Mouse (Mus musculus): ENCODE results near the gene Bahcc1. TPM values are rescaled to one million over a fixed set of nuclear protein-coding genes. Genes with fewer than 3 reads are reported as not detected.

Bahcc1 gene
- total RNA-seq, 4 experiments from 2014 or later = 3.6 to 5.8 (median 4.7) TPM

- no peak for DNase-seq (ENCODE audit: low spot score in 2 of 2)
Observed at GRCm38 (mm10) chr11:120241981-120242725, 9.4 kb downstream of the Bahcc1 start.

- DNase-seq (ENCODE audit: low spot score in 2 of 2) = no peak
Observed at GRCm38 (mm10) chr11:120242726-120243530, 10.2 kb downstream of the Bahcc1 start.

GRCm38 (mm10) chr11:120243531-120243820 is 10.7 kb downstream of the Bahcc1 start:
- no peak for DNase-seq (ENCODE audit: low spot score in 2 of 2)

- no peak for DNase-seq (ENCODE audit: low spot score in 2 of 2)
Observed at GRCm38 (mm10) chr11:120248160-120248793, 15.5 kb downstream of the Bahcc1 start.

DNA sequence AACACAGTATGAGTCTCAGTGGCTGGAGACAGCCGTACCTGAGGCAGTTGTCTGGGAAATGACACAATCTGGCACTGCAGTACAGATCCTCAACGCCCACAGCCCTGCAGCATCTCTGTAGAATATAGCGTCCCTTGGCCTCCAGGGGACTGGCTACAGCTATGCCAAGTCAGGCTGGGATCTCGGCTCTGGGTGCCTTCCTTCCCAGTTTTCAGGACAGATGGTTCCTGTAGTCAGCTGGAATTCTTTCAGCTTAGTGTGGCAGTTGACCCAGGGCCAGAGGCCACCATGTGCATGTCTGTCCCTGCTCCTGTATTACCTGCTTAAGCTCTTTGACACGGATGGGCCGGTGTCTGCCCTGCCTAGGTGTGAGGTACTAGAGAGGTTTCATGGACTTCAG is 16.2 kb downstream of the Bahcc1 start:
- DNase-seq (ENCODE audit: low spot score in 2 of 2) = no peak

GRCm38 (mm10) chr11:120250991-120251949 is 18.5 kb downstream of the Bahcc1 start:
- DNase-seq (ENCODE audit: low spot score in 2 of 2) = peak in 1 of 2 experiments; percentile 51

DNA sequence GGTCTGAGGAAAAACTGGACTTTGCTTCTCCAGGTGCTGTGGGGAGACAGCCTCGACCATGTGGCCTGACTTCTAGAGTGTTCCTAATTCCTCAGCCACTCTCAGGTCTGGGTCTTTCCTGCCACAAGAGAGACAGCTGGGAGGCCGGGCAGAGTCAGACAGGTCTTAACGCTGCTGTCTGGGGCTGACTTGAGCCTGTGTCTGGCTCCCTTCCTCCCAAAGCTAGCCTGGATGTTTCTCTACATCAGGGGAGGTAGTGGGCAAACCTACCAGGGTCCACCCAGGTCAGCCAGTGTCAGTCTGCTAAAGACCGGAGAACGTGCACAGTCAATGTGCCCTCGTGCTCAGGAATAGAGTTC is 19.2 kb downstream of the Bahcc1 start:
- DNase-seq (ENCODE audit: low spot score in 2 of 2) = no peak

- no peak for DNase-seq (ENCODE audit: low spot score in 2 of 2)
Observed at GRCm38 (mm10) chr11:120252398-120252797, 19.7 kb downstream of the Bahcc1 start.

DNA sequence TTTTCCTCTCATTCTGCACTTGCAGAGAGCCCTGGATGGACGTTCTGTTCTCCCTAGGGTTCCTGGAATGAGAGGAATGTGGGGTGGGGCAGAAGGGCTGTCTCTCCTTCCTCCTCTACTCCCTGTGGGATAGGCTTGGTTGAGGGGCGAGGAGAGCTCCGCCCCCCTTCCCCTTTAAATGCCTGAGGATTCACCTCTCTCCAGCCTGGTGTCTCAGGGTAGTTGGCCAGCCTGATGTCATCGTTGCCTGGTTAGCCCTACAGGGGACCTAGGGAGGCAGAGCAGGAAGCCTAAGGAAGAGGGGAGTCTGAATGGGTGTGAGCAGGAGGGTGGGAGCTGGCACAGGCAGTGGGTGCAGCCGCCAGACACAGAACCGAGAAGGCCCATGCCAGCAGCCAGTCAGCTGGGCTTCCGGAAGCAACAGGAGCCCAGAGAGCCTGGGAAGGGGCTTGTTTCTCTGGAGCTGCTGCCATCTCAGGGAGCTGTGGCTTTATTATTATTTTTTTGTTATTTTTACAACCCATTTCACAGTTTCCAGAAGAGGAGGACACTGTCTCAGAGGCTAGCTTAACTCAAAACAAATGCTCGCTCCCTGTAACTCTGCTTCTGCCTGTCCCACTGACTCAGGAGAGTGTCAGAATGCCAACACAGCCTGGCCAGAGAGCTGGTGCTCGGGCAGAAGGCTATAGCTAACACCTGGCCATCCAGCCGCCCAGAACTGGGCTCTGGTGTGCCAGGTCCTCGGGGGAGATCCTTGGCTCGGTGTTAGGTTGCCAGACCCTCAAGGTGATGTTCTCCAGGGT is 20.3 kb downstream of the Bahcc1 start:
- DNase-seq (ENCODE audit: low spot score in 2 of 2) = peak in 1 of 2 experiments; percentile 51

GRCm38 (mm10) chr11:120253646-120254315 is 21.0 kb downstream of the Bahcc1 start:
- no peak for DNase-seq (ENCODE audit: low spot score in 2 of 2)

- DNase-seq (ENCODE audit: low spot score in 2 of 2) = no peak
Observed at GRCm38 (mm10) chr11:120254420-120254819, 21.7 kb downstream of the Bahcc1 start.

GRCm38 (mm10) chr11:120255038-120255437 is 22.3 kb downstream of the Bahcc1 start:
- DNase-seq (ENCODE audit: low spot score in 2 of 2) = peak; percentile 89 to 95

GRCm38 (mm10) chr11:120255499-120255898 is 22.8 kb downstream of the Bahcc1 start:
- DNase-seq (ENCODE audit: low spot score in 2 of 2) = no peak

DNA sequence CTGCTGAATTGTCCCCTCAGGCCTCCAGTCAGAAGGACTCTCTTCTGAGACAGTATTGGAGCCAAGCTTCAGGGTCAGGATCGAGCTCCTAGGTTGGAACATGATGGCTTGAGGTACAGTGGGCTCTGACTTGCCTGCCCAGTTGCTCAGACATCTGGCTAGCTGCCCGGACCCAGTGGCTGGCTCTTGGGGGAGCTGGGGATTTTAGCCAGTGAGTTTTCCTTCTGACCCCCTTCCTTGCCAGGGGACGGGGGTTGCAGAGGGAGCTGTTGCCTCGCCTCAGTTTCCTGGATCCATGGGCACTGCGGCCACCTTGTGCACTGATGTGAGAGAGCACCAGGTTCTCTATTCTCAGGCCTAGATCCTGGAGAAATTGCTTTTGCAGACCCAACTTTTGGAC is 23.4 kb downstream of the Bahcc1 start:
- DNase-seq (ENCODE audit: low spot score in 2 of 2) = no peak

DNA sequence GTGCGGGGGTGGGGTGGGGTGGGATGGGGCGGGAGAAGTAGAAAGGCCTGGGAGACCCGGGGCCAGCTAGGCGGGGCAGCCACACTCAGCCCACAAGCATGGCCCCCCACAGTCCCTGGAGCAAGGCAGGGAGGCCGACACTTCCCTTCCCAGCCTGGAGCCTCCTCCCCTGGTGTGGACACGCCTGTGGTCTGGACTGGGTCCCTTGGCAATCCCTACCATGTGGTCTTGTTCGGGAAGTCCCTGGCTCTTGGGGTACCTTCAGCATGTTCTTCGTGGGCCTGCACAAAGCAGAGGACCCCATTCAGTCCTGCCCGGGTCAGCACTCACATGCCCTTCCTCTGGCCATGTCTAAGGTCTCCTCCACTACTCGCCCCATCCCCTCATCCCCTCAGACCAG is 23.8 kb downstream of the Bahcc1 start:
- DNase-seq (ENCODE audit: low spot score in 2 of 2) = peak in 1 of 2 experiments; percentile 59

DNA sequence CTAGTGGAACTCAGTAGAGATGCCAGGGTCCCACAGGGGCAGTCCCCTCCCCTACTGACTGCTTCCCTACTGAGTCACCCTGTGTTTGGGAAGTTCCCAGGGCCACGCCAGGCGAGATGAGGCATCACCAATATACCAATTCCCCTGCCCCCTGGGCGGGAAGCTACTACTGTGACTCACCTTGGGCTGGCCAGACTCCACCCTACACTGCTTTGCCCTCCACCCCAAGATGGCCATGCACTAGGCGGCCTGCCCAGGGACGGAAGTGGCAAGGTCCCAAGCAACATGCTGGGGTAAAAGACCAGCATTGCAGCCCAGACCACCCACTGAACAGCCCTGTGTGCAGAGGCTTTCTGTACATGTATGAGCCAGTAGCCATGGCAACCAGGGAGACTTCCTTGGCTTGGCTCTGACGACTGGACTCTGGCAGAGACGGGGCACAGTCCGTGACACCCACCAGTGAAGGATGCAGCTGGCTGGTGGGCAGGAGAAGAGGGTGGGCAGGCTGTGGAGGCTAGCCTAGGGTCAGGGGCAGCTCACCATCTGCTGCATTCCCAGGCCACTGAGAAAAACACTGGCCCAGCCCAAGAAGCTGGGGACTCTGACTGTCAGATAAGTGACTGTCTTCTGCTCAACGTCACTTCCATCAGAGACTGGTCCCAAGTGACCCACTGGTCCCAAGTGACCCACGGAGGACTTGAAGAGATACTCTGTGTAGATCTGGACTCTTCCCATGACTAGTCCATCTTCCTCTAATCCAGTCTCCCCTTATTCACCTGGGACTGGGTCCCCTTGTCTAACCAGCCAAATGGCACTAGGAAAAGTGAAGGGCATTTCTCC is 24.5 kb downstream of the Bahcc1 start:
- DNase-seq (ENCODE audit: low spot score in 2 of 2) = peak in 1 of 2 experiments; percentile 42

GRCm38 (mm10) chr11:120257911-120258310 is 25.2 kb downstream of the Bahcc1 start:
- DNase-seq (ENCODE audit: low spot score in 2 of 2) = no peak

DNA sequence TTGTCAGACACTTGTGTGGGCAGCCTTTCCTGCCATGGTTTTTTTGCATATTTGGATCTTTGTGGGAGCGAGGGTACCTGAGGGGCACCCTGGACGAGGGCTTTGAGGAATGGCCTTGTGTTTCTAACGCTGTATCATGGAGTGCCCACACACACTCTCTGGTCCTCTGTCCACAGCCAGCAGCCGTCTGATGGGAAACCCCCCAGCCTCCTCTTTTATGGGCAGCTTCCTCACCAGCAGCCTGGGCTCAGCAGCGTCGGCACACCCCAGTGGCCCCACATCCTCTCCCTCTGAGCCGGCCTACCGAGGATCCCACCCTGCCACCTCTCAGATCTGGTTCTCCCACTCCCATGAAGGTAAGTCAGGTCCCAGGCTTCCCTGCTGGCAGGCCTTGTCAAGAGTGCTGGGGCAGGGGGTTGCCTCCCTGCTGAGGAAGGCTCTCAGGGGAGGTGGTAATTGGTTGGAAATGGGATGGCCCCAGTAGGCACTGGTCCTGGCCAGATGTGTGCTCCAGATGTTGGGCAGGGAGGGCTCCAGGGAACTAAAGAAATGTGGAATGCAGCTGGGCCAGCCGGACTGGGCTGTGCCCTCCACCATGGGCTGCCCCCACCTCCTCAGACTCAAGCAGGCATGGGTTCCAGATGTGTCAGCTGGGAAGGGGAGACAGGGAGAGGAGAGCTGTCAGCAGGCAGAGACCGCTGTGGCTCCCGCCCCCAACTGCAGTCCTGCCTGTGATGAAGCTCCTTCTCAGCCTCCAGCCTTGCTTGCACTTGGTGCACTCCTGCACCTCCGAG is 26.3 kb downstream of the Bahcc1 start:
- DNase-seq (ENCODE audit: low spot score in 2 of 2) = no peak
